ENCODE assay signal across 7 mouse cellular contexts in the genomic region with DNA sequence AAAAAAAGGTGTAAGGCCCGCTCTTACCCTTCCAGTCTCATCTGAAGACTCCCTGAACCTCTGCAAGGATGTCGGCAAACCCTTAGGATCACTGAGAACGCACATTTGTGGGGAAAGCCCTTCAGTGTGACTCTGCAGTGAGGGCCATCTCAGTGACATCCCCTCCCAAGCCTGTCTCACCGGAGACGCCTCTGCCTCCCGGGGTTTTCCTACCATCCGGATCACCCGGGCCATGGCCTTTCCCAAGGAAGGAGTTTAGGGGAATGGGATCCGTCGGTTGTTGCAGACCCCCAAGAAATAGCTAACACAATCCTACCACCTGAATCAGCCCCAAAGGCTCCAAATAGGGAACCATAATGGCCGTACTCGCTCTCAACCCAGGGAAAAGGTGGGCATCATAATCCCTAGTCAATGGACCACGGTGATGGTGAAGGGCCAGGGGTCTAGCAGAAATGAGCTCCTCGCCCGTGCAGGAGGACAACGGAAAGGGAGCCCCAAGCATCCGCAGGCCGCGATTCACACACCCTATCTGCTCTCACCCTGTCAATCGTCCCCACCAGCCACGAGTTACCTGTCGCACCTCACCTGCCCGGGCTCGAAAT. TPM values are rescaled to one million over a fixed set of nuclear protein-coding genes. Genes with fewer than 3 reads are reported as not detected.
DNase-seq lines count a peak whose midpoint lies in the region; ATAC-seq and TF ChIP-seq lines count a peak whose summit lies in the region.

No protein-coding gene starts in this region.

- H3K4me1 ChIP-seq in lung, adult 2 months (ENCODE audit: control insufficient read depth, insufficient read depth, low read length) = peaks cover 3% of the 10 kb centered on the region
- peaks cover 2% of the 10 kb centered on the region for H3K4me1 ChIP-seq in bone marrow, adult 2 months (ENCODE audit: control insufficient read depth, insufficient read depth, low read length)
- peaks cover 12% of the 10 kb centered on the region; the same call in 1 of the 2 replicates for H3K4me1 ChIP-seq in forebrain, postnatal 0 days (ENCODE audit: insufficient read depth)
- peaks cover 20% of the 10 kb centered on the region for H3K4me1 ChIP-seq in limb, embryonic 10.5 days
- peaks cover 2% of the 10 kb centered on the region; the same call in 1 of the 2 replicates for H3K4me1 ChIP-seq in midbrain, postnatal 0 days (ENCODE audit: insufficient read depth, low read length)

- no peak for TF ChIP-seq CTCF in lung, adult 2 months (IDR thresholded peaks at IDR 0.05; ENCODE audit: insufficient read depth, low read length)
- no peak for TF ChIP-seq CTCF in bone marrow, adult 2 months (IDR thresholded peaks at IDR 0.05; ENCODE audit: control insufficient read depth, insufficient read depth, low read length)
- TF ChIP-seq CTCF in forebrain, postnatal 0 days (IDR thresholded peaks at IDR 0.05; ENCODE audit: low read depth) = no peak
- TF ChIP-seq CTCF in midbrain, postnatal 0 days (IDR thresholded peaks at IDR 0.05) = no peak

- H3K27me3 ChIP-seq in forebrain, postnatal 0 days (ENCODE audit: insufficient read depth, low read length) = no peaks in the 10 kb centered on the region
- no peaks in the 10 kb centered on the region for H3K27me3 ChIP-seq in limb, embryonic 10.5 days (ENCODE audit: low read depth, poor library complexity, severe bottlenecking)
- H3K27me3 ChIP-seq in midbrain, postnatal 0 days (ENCODE audit: insufficient read depth, low read length) = no peaks in the 10 kb centered on the region

- peak overlapping the region; percentile 93 for H3K9ac ChIP-seq in forebrain, postnatal 0 days
- peak overlapping the region; percentile 90 for H3K9ac ChIP-seq in midbrain, postnatal 0 days (replicated peaks; ENCODE audit: low read length, poor library complexity, severe bottlenecking)

- no peaks in the 10 kb centered on the region for H3K36me3 ChIP-seq in forebrain, postnatal 0 days (ENCODE audit: insufficient read depth)
- H3K36me3 ChIP-seq in limb, embryonic 10.5 days = no peaks in the 10 kb centered on the region
- no peaks in the 10 kb centered on the region for H3K36me3 ChIP-seq in midbrain, postnatal 0 days (ENCODE audit: insufficient read depth, low read length)

- peak overlapping the region; percentile 70 for H3K4me2 ChIP-seq in forebrain, postnatal 0 days (ENCODE audit: low read depth)
- H3K4me2 ChIP-seq in midbrain, postnatal 0 days (ENCODE audit: low read depth, low read length, poor library complexity, severe bottlenecking) = peak overlapping the region; percentile 62

- H3K27ac ChIP-seq in bone marrow, adult 2 months (ENCODE audit: control insufficient read depth, insufficient read depth, low read depth, low read length, poor library complexity) = peak overlapping the region; percentile 99
- peak overlapping the region; percentile 92 for H3K27ac ChIP-seq in forebrain, postnatal 0 days (ENCODE audit: low read depth, low read length)
- H3K27ac ChIP-seq in limb, embryonic 10.5 days = peak overlapping the region; percentile 95
- peak overlapping the region; percentile 96 for H3K27ac ChIP-seq in midbrain, postnatal 0 days (ENCODE audit: low read depth, low read length)

- ATAC-seq in forebrain, postnatal 0 days = peak; percentile 7; the same call in 1 of the 2 replicates
- ATAC-seq in midbrain, postnatal 0 days (ENCODE audit: low FRiP score) = peak; percentile 1

- WGBS in lung, adult 2 months = under 1% methylated on average over 24 of the region's 24 CpGs
- under 1% methylated on average over 24 of the region's 24 CpGs for WGBS in bone marrow, adult 2 months
- under 1% methylated on average over 24 of the region's 24 CpGs for WGBS in forebrain, postnatal 0 days
- WGBS in limb, embryonic 10.5 days = 2% methylated on average over 24 of the region's 24 CpGs
- 2% methylated on average over 24 of the region's 24 CpGs for WGBS in midbrain, postnatal 0 days

- peak; percentile 94 for TF ChIP-seq POLR2A in lung, adult 2 months (IDR thresholded peaks at IDR 0.05; ENCODE audit: borderline replicate concordance, extremely low read depth, low read depth, low read length)
- TF ChIP-seq POLR2A in bone marrow, adult 2 months (IDR thresholded peaks at IDR 0.05; ENCODE audit: borderline replicate concordance, control insufficient read depth, low read depth, low read length) = 0 out of 2 replicates have a peak, but pooled peaks have one; percentile 61

- peak overlapping the region; percentile 82 for H3K4me3 ChIP-seq in lung, adult 2 months (replicated peaks; ENCODE audit: extremely low read depth, low read depth, low read length)
- H3K4me3 ChIP-seq in bone marrow, adult 2 months (replicated peaks; ENCODE audit: control insufficient read depth, low read depth, low read length) = peak overlapping the region; percentile 89
- H3K4me3 ChIP-seq in forebrain, postnatal 0 days (ENCODE audit: low read depth, low read length) = peak overlapping the region; percentile 94
- H3K4me3 ChIP-seq in limb, embryonic 10.5 days = peak overlapping the region; percentile 94
- H3K4me3 ChIP-seq in midbrain, postnatal 0 days (ENCODE audit: low read depth, low read length) = peak overlapping the region; percentile 98

- H3K9me3 ChIP-seq in forebrain, postnatal 0 days (ENCODE audit: low read length) = no peaks in the 10 kb centered on the region
- no peaks in the 10 kb centered on the region for H3K9me3 ChIP-seq in limb, embryonic 10.5 days (replicated peaks)
- H3K9me3 ChIP-seq in midbrain, postnatal 0 days (ENCODE audit: low read length) = no peaks in the 10 kb centered on the region

- no peak for DNase-seq in lung, adult 2 months
- DNase-seq in lung, adult 18-20 months = no peak
- no peak for DNase-seq in forebrain, postnatal 0 days
- DNase-seq in limb, embryonic 10.5 days (ENCODE audit: low spot score) = peak; percentile 43
- peak; percentile 3 for DNase-seq in midbrain, postnatal 0 days (ENCODE audit: low spot score)
- no peak for DNase-seq in urinary bladder, postnatal 25 days (ENCODE audit: low spot score)

RNA-seq across cellular contexts. Expression of a gene that starts 1.0 kb away (rescaled TPM):
- 21.2 and 34.4 TPM in 2 replicates for polyA plus RNA-seq in lung, adult 2 months (2012; rRNA removed)
- 6.4 and 19.8 TPM in 2 replicates for polyA plus RNA-seq in bone marrow, adult 2 months (2011; ENCODE audit: insufficient read depth, insufficient read length, low replicate concordance, missing spikeins)
- 192 TPM in 2 replicates for total RNA-seq in forebrain, postnatal 0 days (2014; rRNA removed)
- polyA plus RNA-seq in forebrain, postnatal 0 days (2015; fragmentation: Nextera tagmentation; extraction: Ambion mirVana) = 132 and 149 TPM in 2 replicates
- 32.6 and 34.4 TPM in 2 replicates for polyA plus RNA-seq in limb, embryonic 10.5 days (2016; fragmentation: Nextera tagmentation; extraction: Ambion mirVana)
- total RNA-seq in midbrain, postnatal 0 days (2014; rRNA removed) = 193 and 218 TPM in 2 replicates
- polyA plus RNA-seq in midbrain, postnatal 0 days (2015; fragmentation: Nextera tagmentation; extraction: Ambion mirVana) = 194 and 204 TPM in 2 replicates

RNA-seq across cellular contexts. Expression of a gene that starts 1.2 kb away (rescaled TPM):
- polyA plus RNA-seq in lung, adult 2 months (2012; rRNA removed) = 8.3 and 9.3 TPM in 2 replicates
- 28.1 and 38.1 TPM in 2 replicates for polyA plus RNA-seq in bone marrow, adult 2 months (2011; ENCODE audit: insufficient read depth, insufficient read length, low replicate concordance, missing spikeins)
- total RNA-seq in forebrain, postnatal 0 days (2014; rRNA removed) = 16.2 and 19.8 TPM in 2 replicates
- 43.4 and 51.6 TPM in 2 replicates for polyA plus RNA-seq in forebrain, postnatal 0 days (2015; fragmentation: Nextera tagmentation; extraction: Ambion mirVana)
- polyA plus RNA-seq in limb, embryonic 10.5 days (2016; fragmentation: Nextera tagmentation; extraction: Ambion mirVana) = 138 and 141 TPM in 2 replicates
- total RNA-seq in midbrain, postnatal 0 days (2014; rRNA removed) = 15.3 and 22.1 TPM in 2 replicates
- polyA plus RNA-seq in midbrain, postnatal 0 days (2015; fragmentation: Nextera tagmentation; extraction: Ambion mirVana) = 44.7 and 50.4 TPM in 2 replicates

RNA-seq across cellular contexts. Expression of a gene that starts 34.6 kb away (rescaled TPM):
- 6.8 and 10.9 TPM in 2 replicates for polyA plus RNA-seq in lung, adult 2 months (2012; rRNA removed)
- 9.9 and 12.0 TPM in 2 replicates for polyA plus RNA-seq in bone marrow, adult 2 months (2011; ENCODE audit: insufficient read depth, insufficient read length, low replicate concordance, missing spikeins)
- total RNA-seq in forebrain, postnatal 0 days (2014; rRNA removed) = 12.2 and 14.5 TPM in 2 replicates
- 0.94 and 2.3 TPM in 2 replicates for polyA plus RNA-seq in forebrain, postnatal 0 days (2015; fragmentation: Nextera tagmentation; extraction: Ambion mirVana)
- polyA plus RNA-seq in limb, embryonic 10.5 days (2016; fragmentation: Nextera tagmentation; extraction: Ambion mirVana) = 3.2 and 4.2 TPM in 2 replicates
- 12.0 and 14.1 TPM in 2 replicates for total RNA-seq in midbrain, postnatal 0 days (2014; rRNA removed)
- 1.4 and 1.5 TPM in 2 replicates for polyA plus RNA-seq in midbrain, postnatal 0 days (2015; fragmentation: Nextera tagmentation; extraction: Ambion mirVana)

Comparison
In these comparisons a context has a peak if more than half of its experiments do, and no peak if none do; other contexts are left out.
1. DNase-seq: peak in limb, embryonic 10.5 days (single experiment) and midbrain, postnatal 0 days (single experiment); none in lung, adult 2 months (single experiment), lung, adult 18-20 months (0 of 2), forebrain, postnatal 0 days (single experiment) and urinary bladder, postnatal 25 days (single experiment).
2. Peak in every context shown above with its lines, with median percentiles within 50 percentile points of each other: H3K4me3 ChIP-seq and H3K27ac ChIP-seq.